Mouse (Mus musculus): Measurements from ENCODE around the gene Slc41a2. TPM values are rescaled to one million over a fixed set of nuclear protein-coding genes. Genes with fewer than 3 reads are reported as not detected.

Slc41a2 gene
- polyA plus RNA-seq, 1 experiment, result 11.7 TPM

GRCm38 (mm10) chr10:83266731-83267130, 71.0 kb downstream of the Slc41a2 start:
- no peak overlapping the region; the same call in 1 of the 2 replicates for H3K27ac ChIP-seq (ENCODE audit: insufficient read depth, low read length)
- WGBS, result 6% methylated on average over 13 of the region's 13 CpGs
- H3K4me3 ChIP-seq (replicated peaks; ENCODE audit: insufficient read depth, low read depth, low read length), result no peak overlapping the region
- no peaks in the 10 kb centered on the region for H3K27me3 ChIP-seq (ENCODE audit: control insufficient read depth, insufficient read depth, low read length)
- peak; percentile 71 to 81 for DNase-seq
- H3K4me1 ChIP-seq (ENCODE audit: control insufficient read depth, insufficient read depth, low read length), result peaks cover 15% of the 10 kb centered on the region
- TF ChIP-seq POLR2A (IDR thresholded peaks at IDR 0.05; ENCODE audit: borderline replicate concordance, insufficient read depth, low read length) (no peak), CTCF (IDR thresholded peaks at IDR 0.05; ENCODE audit: borderline replicate concordance, insufficient read depth, low read depth, low read length) (peak; percentile 29; the same call in 1 of the 2 replicates)

GRCm38 (mm10) chr10:83266241-83266640, 71.4 kb downstream of the Slc41a2 start:
- TF ChIP-seq POLR2A (IDR thresholded peaks at IDR 0.05; ENCODE audit: borderline replicate concordance, insufficient read depth, low read length), result no peak
- no peak for TF ChIP-seq CTCF (IDR thresholded peaks at IDR 0.05; ENCODE audit: borderline replicate concordance, insufficient read depth, low read depth, low read length)
- H3K4me3 ChIP-seq (replicated peaks; ENCODE audit: insufficient read depth, low read depth, low read length), result no peak overlapping the region
- H3K27ac ChIP-seq (ENCODE audit: insufficient read depth, low read length), result no peak overlapping the region
- H3K4me1 ChIP-seq (ENCODE audit: control insufficient read depth, insufficient read depth, low read length), result peaks cover 15% of the 10 kb centered on the region
- H3K27me3 ChIP-seq (ENCODE audit: control insufficient read depth, insufficient read depth, low read length), result no peaks in the 10 kb centered on the region
- no peak for DNase-seq
- 82% methylated on average over 5 of the region's 5 CpGs for WGBS

GRCm38 (mm10) chr10:83264680-83265079, 73.0 kb downstream of the Slc41a2 start:
- H3K27me3 ChIP-seq (ENCODE audit: control insufficient read depth, insufficient read depth, low read length), result no peaks in the 10 kb centered on the region
- no peak overlapping the region for H3K27ac ChIP-seq (ENCODE audit: insufficient read depth, low read length)
- H3K4me1 ChIP-seq (ENCODE audit: control insufficient read depth, insufficient read depth, low read length), result peaks cover 20% of the 10 kb centered on the region
- no peak for TF ChIP-seq CTCF (IDR thresholded peaks at IDR 0.05; ENCODE audit: borderline replicate concordance, insufficient read depth, low read depth, low read length)
- TF ChIP-seq POLR2A (IDR thresholded peaks at IDR 0.05; ENCODE audit: borderline replicate concordance, insufficient read depth, low read length), result no peak
- DNase-seq, result no peak
- no peak overlapping the region for H3K4me3 ChIP-seq (replicated peaks; ENCODE audit: insufficient read depth, low read depth, low read length)
- WGBS, result 92% methylated on average over 8 of the region's 8 CpGs

- H3K27me3 ChIP-seq (ENCODE audit: control insufficient read depth, insufficient read depth, low read length), result no peaks in the 10 kb centered on the region
- 61% methylated on average over 2 of the region's 2 CpGs for WGBS
- no peak for DNase-seq
Observed at GRCm38 (mm10) chr10:83264056-83264455, 73.6 kb downstream of the Slc41a2 start.

GRCm38 (mm10) chr10:83261264-83261663, 76.4 kb downstream of the Slc41a2 start:
- Histone ChIP-seq H3K4me3 (replicated peaks; ENCODE audit: insufficient read depth, low read depth, low read length) (no peak overlapping the region), H3K27me3 (ENCODE audit: control insufficient read depth, insufficient read depth, low read length) (no peaks in the 10 kb centered on the region), H3K4me1 (ENCODE audit: control insufficient read depth, insufficient read depth, low read length) (peaks cover 18% of the 10 kb centered on the region), H3K27ac (ENCODE audit: insufficient read depth, low read length) (no peak overlapping the region)
- WGBS, result 73% methylated on average over 4 of the region's 4 CpGs
- TF ChIP-seq CTCF (IDR thresholded peaks at IDR 0.05; ENCODE audit: borderline replicate concordance, insufficient read depth, low read depth, low read length) (no peak), POLR2A (IDR thresholded peaks at IDR 0.05; ENCODE audit: borderline replicate concordance, insufficient read depth, low read length) (no peak)
- DNase-seq, result no peak

More at GRCm38 (mm10) chr10:83264056-83264455, 73.6 kb downstream of the Slc41a2 start:
- Histone ChIP-seq H3K4me1 (ENCODE audit: control insufficient read depth, insufficient read depth, low read length) (peaks cover 22% of the 10 kb centered on the region), H3K27ac (ENCODE audit: insufficient read depth, low read length) (no peak overlapping the region), H3K4me3 (replicated peaks; ENCODE audit: insufficient read depth, low read depth, low read length) (no peak overlapping the region)
- TF ChIP-seq CTCF (IDR thresholded peaks at IDR 0.05; ENCODE audit: borderline replicate concordance, insufficient read depth, low read depth, low read length) (no peak), POLR2A (IDR thresholded peaks at IDR 0.05; ENCODE audit: borderline replicate concordance, insufficient read depth, low read length) (no peak)

- Histone ChIP-seq H3K27ac (ENCODE audit: insufficient read depth, low read length) (no peak overlapping the region), H3K4me1 (ENCODE audit: control insufficient read depth, insufficient read depth, low read length) (no peaks in the 10 kb centered on the region), H3K27me3 (ENCODE audit: control insufficient read depth, insufficient read depth, low read length) (no peaks in the 10 kb centered on the region), H3K4me3 (replicated peaks; ENCODE audit: insufficient read depth, low read depth, low read length) (no peak overlapping the region)
- 78% methylated on average over 8 of the region's 8 CpGs for WGBS
- peak; percentile 46; the same call in 1 of the 2 replicates for TF ChIP-seq CTCF (IDR thresholded peaks at IDR 0.05; ENCODE audit: borderline replicate concordance, insufficient read depth, low read depth, low read length)
- TF ChIP-seq POLR2A (IDR thresholded peaks at IDR 0.05; ENCODE audit: borderline replicate concordance, insufficient read depth, low read length), result no peak
- no peak for DNase-seq
Observed at GRCm38 (mm10) chr10:83251377-83251776, 86.3 kb downstream of the Slc41a2 start.

- TF ChIP-seq CTCF (IDR thresholded peaks at IDR 0.05; ENCODE audit: borderline replicate concordance, insufficient read depth, low read depth, low read length) (no peak), POLR2A (IDR thresholded peaks at IDR 0.05; ENCODE audit: borderline replicate concordance, insufficient read depth, low read length) (no peak)
- H3K27me3 ChIP-seq (ENCODE audit: control insufficient read depth, insufficient read depth, low read length), result no peaks in the 10 kb centered on the region
- DNase-seq, result no peak
- H3K4me1 ChIP-seq (ENCODE audit: control insufficient read depth, insufficient read depth, low read length), result no peaks in the 10 kb centered on the region
- WGBS, result 85% methylated on average over 7 of the region's 7 CpGs
- H3K27ac ChIP-seq (ENCODE audit: insufficient read depth, low read length), result no peak overlapping the region
- H3K4me3 ChIP-seq (replicated peaks; ENCODE audit: insufficient read depth, low read depth, low read length), result no peak overlapping the region
Observed at GRCm38 (mm10) chr10:83248036-83248435, 89.6 kb downstream of the Slc41a2 start.

- H3K27ac ChIP-seq (ENCODE audit: insufficient read depth, low read length), result no peak overlapping the region
- H3K4me3 ChIP-seq (replicated peaks; ENCODE audit: insufficient read depth, low read depth, low read length), result no peak overlapping the region
- no peak for DNase-seq
- 76% methylated on average over 7 of the region's 7 CpGs for WGBS
- H3K4me1 ChIP-seq (ENCODE audit: control insufficient read depth, insufficient read depth, low read length), result no peaks in the 10 kb centered on the region
- no peaks in the 10 kb centered on the region for H3K27me3 ChIP-seq (ENCODE audit: control insufficient read depth, insufficient read depth, low read length)
- TF ChIP-seq CTCF (IDR thresholded peaks at IDR 0.05; ENCODE audit: borderline replicate concordance, insufficient read depth, low read depth, low read length), result no peak
- no peak for TF ChIP-seq POLR2A (IDR thresholded peaks at IDR 0.05; ENCODE audit: borderline replicate concordance, insufficient read depth, low read length)
Observed at GRCm38 (mm10) chr10:83245720-83246119, 92.0 kb downstream of the Slc41a2 start.

Data from cerebellum, adult 2 months (tissue).